24 mouse cellular contexts compared by ENCODE assay signal in genomic region chr9:98534675-98535280, GRCm38 (mm10). TPM values are rescaled to one million over a fixed set of nuclear protein-coding genes. Genes with fewer than 3 reads are reported as not detected.
A peak's percentile ranks its signal among the peaks of the same experiment; 100 is the strongest.
DNase-seq lines count a peak whose midpoint lies in the region; ATAC-seq and TF ChIP-seq lines count a peak whose summit lies in the region.
"Had no signal": no experiment of that assay in that cellular context is flagged by ENCODE, and none has a peak within 500 bp of the region (broad histone marks: within the 10 kb centered on the region; RNA-seq: fewer than 3 reads in every experiment).

No protein-coding gene starts in this region.

- no peak overlapping the region for H3K4me2 ChIP-seq in embryonic facial prominence, embryonic 14.5 days (ENCODE audit: low read depth, low read length)
- no peak overlapping the region for H3K4me2 ChIP-seq in lung, embryonic 14.5 days
- no peak overlapping the region for H3K4me2 ChIP-seq in intestine, postnatal 0 days (replicated peaks; ENCODE audit: low read depth)
- H3K4me2 ChIP-seq: embryonic facial prominence, embryonic 13.5 days; forebrain, embryonic 13.5 days; heart, embryonic 12.5 days; hindbrain, embryonic 14.5 days had no signal

- 49% methylated on average over 4 of the region's 4 CpGs for WGBS in embryonic facial prominence, embryonic 14.5 days
- WGBS in embryonic facial prominence, embryonic 10.5 days, result 75% methylated on average over 4 of the region's 4 CpGs
- 40% methylated on average over 4 of the region's 4 CpGs for WGBS in lung, embryonic 14.5 days
- WGBS in intestine, postnatal 0 days, result 21% methylated on average over 4 of the region's 4 CpGs

- ATAC-seq in embryonic facial prominence, embryonic 14.5 days (ENCODE audit: low read depth), result no peak
- ATAC-seq in lung, embryonic 14.5 days (ENCODE audit: insufficient read depth), result no peak
- ATAC-seq in intestine, postnatal 0 days, result peak; percentile 73
- ATAC-seq: activated CD4-positive, CD25-positive, alpha-beta regulatory T cell, adult 4 months; forebrain, embryonic 13.5 days; forebrain, postnatal 0 days; Patski had no signal

- DNase-seq in embryonic facial prominence, embryonic 14.5 days (ENCODE audit: low spot score), result peak; percentile 51
- DNase-seq in embryonic facial prominence, embryonic 10.5 days (ENCODE audit: low spot score), result no peak
- DNase-seq in lung, embryonic 14.5 days, result peak; percentile 25
- DNase-seq in lung, adult 18-20 months, result no peak
- no peak for DNase-seq in adrenal gland, adult 18-20 months (ENCODE audit: low spot score in 2 of 2)
- DNase-seq in cerebellum, postnatal 14 days, result no peak
- DNase-seq: adrenal gland, adult 2 months; adrenal gland, postnatal 25 days; cerebellum, adult 18-20 months; cerebellum, adult 9-11 months; forebrain, postnatal 0 days; gastrocnemius, adult 2 months; gastrocnemius, postnatal 25 days had no signal

- TF ChIP-seq CTCF in lung, embryonic 14.5 days (IDR thresholded peaks at IDR 0.05; ENCODE audit: low read depth), result no peak
- no peak for TF ChIP-seq CTCF in intestine, postnatal 0 days (IDR thresholded peaks at IDR 0.05; ENCODE audit: low read depth)

- H3K27me3 ChIP-seq in embryonic facial prominence, embryonic 14.5 days (replicated peaks; ENCODE audit: control insufficient read depth, insufficient read depth, low read length), result no peaks in the 10 kb centered on the region
- no peaks in the 10 kb centered on the region; the same call in 1 of the 2 replicates for H3K27me3 ChIP-seq in embryonic facial prominence, embryonic 10.5 days (replicated peaks; ENCODE audit: low read depth, poor library complexity, severe bottlenecking)
- no peaks in the 10 kb centered on the region for H3K27me3 ChIP-seq in lung, embryonic 14.5 days (ENCODE audit: insufficient read depth, low read length)
- H3K27me3 ChIP-seq in intestine, postnatal 0 days (replicated peaks; ENCODE audit: control insufficient read depth, insufficient read depth, low read length), result no peaks in the 10 kb centered on the region
- H3K27me3 ChIP-seq: embryonic facial prominence, embryonic 13.5 days; forebrain, embryonic 13.5 days; heart, embryonic 12.5 days had no signal

- no peaks in the 10 kb centered on the region for H3K36me3 ChIP-seq in embryonic facial prominence, embryonic 14.5 days (ENCODE audit: control insufficient read depth, insufficient read depth, low read length)
- H3K36me3 ChIP-seq in embryonic facial prominence, embryonic 10.5 days (replicated peaks), result no peaks in the 10 kb centered on the region
- H3K36me3 ChIP-seq in lung, embryonic 14.5 days (ENCODE audit: insufficient read depth), result no peaks in the 10 kb centered on the region
- H3K36me3 ChIP-seq in intestine, postnatal 0 days (ENCODE audit: control insufficient read depth, insufficient read depth), result no peaks in the 10 kb centered on the region
- H3K36me3 ChIP-seq: embryonic facial prominence, embryonic 13.5 days; heart, embryonic 12.5 days; hindbrain, embryonic 10.5 days had no signal

- H3K27ac ChIP-seq in embryonic facial prominence, embryonic 14.5 days (replicated peaks; ENCODE audit: low read depth, low read length), result no peak overlapping the region
- no peak overlapping the region for H3K27ac ChIP-seq in embryonic facial prominence, embryonic 10.5 days (replicated peaks)
- H3K27ac ChIP-seq in lung, embryonic 14.5 days (ENCODE audit: low read depth), result no peak overlapping the region; the same call in 1 of the 2 replicates
- no peak overlapping the region for H3K27ac ChIP-seq in intestine, postnatal 0 days (ENCODE audit: low read depth, low read length)
- H3K27ac ChIP-seq: embryonic facial prominence, embryonic 13.5 days; forebrain, embryonic 13.5 days; gastrocnemius, adult 2 months; hindbrain, embryonic 10.5 days; hindbrain, embryonic 14.5 days had no signal

- H3K9me3 ChIP-seq in embryonic facial prominence, embryonic 14.5 days (ENCODE audit: control insufficient read depth, low read length), result no peaks in the 10 kb centered on the region
- no peaks in the 10 kb centered on the region for H3K9me3 ChIP-seq in embryonic facial prominence, embryonic 10.5 days
- H3K9me3 ChIP-seq in lung, embryonic 14.5 days (ENCODE audit: low read depth, low read length), result no peaks in the 10 kb centered on the region
- no peaks in the 10 kb centered on the region for H3K9me3 ChIP-seq in intestine, postnatal 0 days (ENCODE audit: control insufficient read depth)
- H3K9me3 ChIP-seq: embryonic facial prominence, embryonic 13.5 days; heart, embryonic 12.5 days; hindbrain, embryonic 10.5 days had no signal

- no peaks in the 10 kb centered on the region for H3K4me1 ChIP-seq in embryonic facial prominence, embryonic 14.5 days (ENCODE audit: control insufficient read depth, insufficient read depth, low read length)
- peaks cover 13% of the 10 kb centered on the region for H3K4me1 ChIP-seq in embryonic facial prominence, embryonic 10.5 days
- H3K4me1 ChIP-seq in lung, embryonic 14.5 days (ENCODE audit: insufficient read depth), result no peaks in the 10 kb centered on the region
- no peaks in the 10 kb centered on the region; the same call in 1 of the 2 replicates for H3K4me1 ChIP-seq in intestine, postnatal 0 days (replicated peaks; ENCODE audit: control insufficient read depth, insufficient read depth, low read length)
- H3K4me1 ChIP-seq: heart, embryonic 12.5 days had no signal

- no peak overlapping the region for H3K4me3 ChIP-seq in embryonic facial prominence, embryonic 14.5 days (ENCODE audit: low read depth, low read length)
- H3K4me3 ChIP-seq in embryonic facial prominence, embryonic 10.5 days, result no peak overlapping the region
- H3K4me3 ChIP-seq in lung, embryonic 14.5 days (ENCODE audit: low read depth, low read length), result no peak overlapping the region
- H3K4me3 ChIP-seq in intestine, postnatal 0 days (ENCODE audit: low read depth, low read length), result no peak overlapping the region
- H3K4me3 ChIP-seq: embryonic facial prominence, embryonic 13.5 days; forebrain, embryonic 13.5 days; gastrocnemius, adult 2 months; heart, embryonic 12.5 days; hindbrain, embryonic 10.5 days had no signal

- H3K9ac ChIP-seq in embryonic facial prominence, embryonic 14.5 days (ENCODE audit: low read depth, low read length), result no peak overlapping the region
- H3K9ac ChIP-seq in lung, embryonic 14.5 days, result no peak overlapping the region
- H3K9ac ChIP-seq in intestine, postnatal 0 days (ENCODE audit: low read depth, low read length), result no peak overlapping the region
- H3K9ac ChIP-seq: embryonic facial prominence, embryonic 13.5 days; forebrain, embryonic 13.5 days; forebrain, postnatal 0 days; heart, embryonic 12.5 days; hindbrain, embryonic 14.5 days had no signal

RNA-seq across cellular contexts. Expression of gene Copb2, which starts 28.7 kb away (rescaled TPM):
- polyA plus RNA-seq in embryonic facial prominence, embryonic 14.5 days (2014; fragmentation: Nextera tagmentation; extraction: Ambion mirVana), result 201 and 226 TPM in 2 replicates
- 159 and 163 TPM in 2 replicates for polyA plus RNA-seq in embryonic facial prominence, embryonic 10.5 days (2016; fragmentation: Nextera tagmentation; extraction: Ambion mirVana)
- polyA plus RNA-seq in lung, embryonic 14.5 days (2014; fragmentation: Nextera tagmentation; extraction: Ambion mirVana), result 186 and 196 TPM in 2 replicates
- polyA plus RNA-seq in intestine, postnatal 0 days (2015; fragmentation: Nextera tagmentation; extraction: Ambion mirVana), result 168 and 181 TPM in 2 replicates
- 100 to 1,000 TPM; 115 to 126 TPM for total RNA-seq in adrenal gland, adult 18-20 months (2021)

RNA-seq across cellular contexts. Expression of gene Rbp2, which starts 48.9 kb away (rescaled TPM):
- 2.4 and 3.7 TPM in 2 replicates for polyA plus RNA-seq in embryonic facial prominence, embryonic 14.5 days (2014; fragmentation: Nextera tagmentation; extraction: Ambion mirVana)
- polyA plus RNA-seq in embryonic facial prominence, embryonic 10.5 days (2016; fragmentation: Nextera tagmentation; extraction: Ambion mirVana), result 0.44 and 0.65 TPM in 2 replicates
- 0.43 TPM in 1 of 2 replicates, not detected in the other for polyA plus RNA-seq in lung, embryonic 14.5 days (2014; fragmentation: Nextera tagmentation; extraction: Ambion mirVana)
- 7,315 and 7,837 TPM in 2 replicates for polyA plus RNA-seq in intestine, postnatal 0 days (2015; fragmentation: Nextera tagmentation; extraction: Ambion mirVana)
- not detected for total RNA-seq in adrenal gland, adult 18-20 months (2021)
- total RNA-seq: adrenal gland, adult 2 months; adrenal gland, postnatal 25 days; gastrocnemius, adult 2 months; gastrocnemius, postnatal 25 days; granulocyte monocyte progenitor cell, adult 5-6 weeks; heart, adult 8-10 months; MEL had no signal
- polyA plus RNA-seq: activated CD4-positive, CD25-positive, alpha-beta regulatory T cell, adult 4 months; adrenal gland, adult 2 months; forebrain, embryonic 13.5 days; Patski had no signal

Comparison
In these comparisons a context has a peak if more than half of its experiments do, and no peak if none do; other contexts are left out.
1. DNase-seq: peak in embryonic facial prominence, embryonic 14.5 days (single experiment) and lung, embryonic 14.5 days (single experiment); none in embryonic facial prominence, embryonic 10.5 days (single experiment), lung, adult 18-20 months (0 of 2), adrenal gland, adult 18-20 months (0 of 2) and cerebellum, postnatal 14 days (0 of 2).
2. RNA of gene Rbp2, which starts 48.9 kb away (polyA plus RNA-seq): 7,315 to 7,837 TPM in intestine, postnatal 0 days; 2.4 to 3.7 TPM in embryonic facial prominence, embryonic 14.5 days, 0.44 to 0.65 TPM in embryonic facial prominence, embryonic 10.5 days and 0.43 TPM in lung, embryonic 14.5 days; every median in the first group is over 1,000 times any median in the second.